Mouse (Mus musculus) kidney, postnatal 0 days (tissue): ENCODE data around the gene Mettl7a2. TPM values are rescaled to one million over a fixed set of nuclear protein-coding genes. Genes with fewer than 3 reads are reported as not detected.

Source experiments
- ATAC-seq: fragments of 200-750 bp; cut with Nextera tagmentation; replicated peaks from 2 replicates; pipeline ENCODE4 v1.8.0; 2017; ENCODE audit warnings: low read depth, moderate number of reproducible peaks, moderate TSS enrichment, moderate library complexity; ENCODE audit not compliant: low FRiP score
- DNase-seq: peaks from one replicate; pipeline ENCODE4 v3.0.0-alpha.2; 2016; ENCODE audit warnings: low spot score
- H3K27ac ChIP-seq: fragments of 300-500 bp; sonication (generic); 2 replicates; pipeline ENCODE4 v1.5.1; 2014; ENCODE audit warnings: mild to moderate bottlenecking
- H3K27me3 ChIP-seq: fragments of 300-500 bp; sonication (generic); 2 replicates; pipeline ENCODE4 v1.6.1; 2014; ENCODE audit warnings: low read length, mixed read lengths; ENCODE audit not compliant: insufficient read depth
- H3K36me3 ChIP-seq: fragments of 300-500 bp; sonication (generic); 2 replicates; pipeline ENCODE4 v1.6.1; 2014; ENCODE audit warnings: low read length, mixed read lengths; ENCODE audit not compliant: insufficient read depth
- H3K4me1 ChIP-seq: fragments of 300-500 bp; sonication (generic); replicated peaks from 2 replicates; pipeline ENCODE4 v1.6.1; 2014; ENCODE audit warnings: antibody characterized with exemption, low read length, mixed read lengths; ENCODE audit not compliant: insufficient read depth
- H3K4me2 ChIP-seq: fragments of 300-500 bp; sonication (generic); 2 replicates; pipeline ENCODE4 v1.6.1; 2014; ENCODE audit warnings: mild to moderate bottlenecking, low read length, moderate library complexity, mixed read lengths
- H3K4me3 ChIP-seq: fragments of 300-500 bp; sonication (generic); replicated peaks from 2 replicates; pipeline ENCODE4 v1.5.1; 2014; ENCODE audit warnings: low read depth, low read length
- H3K9ac ChIP-seq: fragments of 300-500 bp; sonication (generic); 2 replicates; pipeline ENCODE4 v1.6.1; 2014; ENCODE audit warnings: low read depth, low read length
- H3K9me3 ChIP-seq: fragments of 300-500 bp; sonication (generic); replicated peaks from 2 replicates; pipeline ENCODE4 v1.6.1; 2016; ENCODE audit warnings: low read length, inconsistent platforms, mixed read lengths
- CTCF ChIP-seq: IDR thresholded peaks from 2 replicates; pipeline ENCODE4 v1.5.1; 2016; ENCODE audit warnings: antibody characterized with exemption, low read depth, mild to moderate bottlenecking, moderate library complexity
- WGBS: fragments of 180-500 bp; shearing (Covaris S2); extraction: QIAGEN DNeasy Blood & Tissue Kit; methylation state at CpG from one replicate; pipeline ENCODE4 v1.1.7; 2014; 5-methylcytosine and 5-hydroxymethylcytosine counted together
- polyA plus RNA-seq: library from polyadenylated mRNA; unstranded; fragments of >200 nt; fragmentation: Nextera tagmentation; extraction: Ambion mirVana; gene quantifications from 2 replicates; pipeline ENCODE4 v1.2.1, GENCODE M21; 2015

Mettl7a2 gene
- polyA plus RNA-seq, 1 experiment from 2014 or later = 1.8 TPM

GRCm38 (mm10) chr15:100403318-100404000, 50.5 kb downstream of the Mettl7a2 start:
- no peaks in the 10 kb centered on the region for H3K9me3 ChIP-seq
- H3K4me2 ChIP-seq = no peak overlapping the region
- H3K27ac ChIP-seq = 0 out of 2 replicates have a peak overlapping the region, but pooled peaks have one; percentile 2
- 81% methylated on average over 16 of the region's 16 CpGs for WGBS
- H3K4me1 ChIP-seq = no peaks in the 10 kb centered on the region
- H3K9ac ChIP-seq = no peak overlapping the region
- H3K4me3 ChIP-seq = no peak overlapping the region
- DNase-seq (no peak), ATAC-seq (no peak)
- TF ChIP-seq CTCF = no peak
- H3K27me3 ChIP-seq = no peaks in the 10 kb centered on the region
- peaks cover 63% of the 10 kb centered on the region for H3K36me3 ChIP-seq

DNA sequence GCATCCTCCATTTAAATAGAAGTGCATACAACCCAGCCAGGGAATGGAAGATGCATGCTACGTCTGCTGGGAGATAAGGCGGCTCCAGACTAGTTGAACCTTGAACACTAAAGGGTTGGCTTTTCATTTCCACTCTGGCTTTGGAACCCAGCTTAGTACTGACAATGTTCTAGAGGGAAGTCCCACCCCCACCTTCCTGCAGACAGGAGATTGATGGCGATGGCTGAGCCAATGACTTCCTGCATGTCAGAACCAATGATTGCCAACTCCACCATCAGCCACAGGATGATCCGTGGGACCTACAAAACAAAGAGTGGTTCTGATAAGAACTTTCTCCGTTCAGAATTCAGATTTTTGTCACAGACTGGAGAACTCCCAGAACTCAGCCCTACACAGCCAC, 53.1 kb downstream of the Mettl7a2 start:
- Histone ChIP-seq H3K9ac (no peak overlapping the region), H3K4me1 (0 out of 2 replicates have a peak, but pooled peaks cover 10% of the 10 kb centered on the region), H3K9me3 (no peaks in the 10 kb centered on the region), H3K4me3 (no peak overlapping the region), H3K4me2 (no peak overlapping the region), H3K36me3 (peaks cover 41% of the 10 kb centered on the region), H3K27me3 (no peaks in the 10 kb centered on the region), H3K27ac (no peak overlapping the region; the same call in 1 of the 2 replicates)
- WGBS = 65% methylated on average over 5 of the region's 5 CpGs
- DNase-seq (no peak), ATAC-seq (no peak)
- no peak for TF ChIP-seq CTCF

DNA sequence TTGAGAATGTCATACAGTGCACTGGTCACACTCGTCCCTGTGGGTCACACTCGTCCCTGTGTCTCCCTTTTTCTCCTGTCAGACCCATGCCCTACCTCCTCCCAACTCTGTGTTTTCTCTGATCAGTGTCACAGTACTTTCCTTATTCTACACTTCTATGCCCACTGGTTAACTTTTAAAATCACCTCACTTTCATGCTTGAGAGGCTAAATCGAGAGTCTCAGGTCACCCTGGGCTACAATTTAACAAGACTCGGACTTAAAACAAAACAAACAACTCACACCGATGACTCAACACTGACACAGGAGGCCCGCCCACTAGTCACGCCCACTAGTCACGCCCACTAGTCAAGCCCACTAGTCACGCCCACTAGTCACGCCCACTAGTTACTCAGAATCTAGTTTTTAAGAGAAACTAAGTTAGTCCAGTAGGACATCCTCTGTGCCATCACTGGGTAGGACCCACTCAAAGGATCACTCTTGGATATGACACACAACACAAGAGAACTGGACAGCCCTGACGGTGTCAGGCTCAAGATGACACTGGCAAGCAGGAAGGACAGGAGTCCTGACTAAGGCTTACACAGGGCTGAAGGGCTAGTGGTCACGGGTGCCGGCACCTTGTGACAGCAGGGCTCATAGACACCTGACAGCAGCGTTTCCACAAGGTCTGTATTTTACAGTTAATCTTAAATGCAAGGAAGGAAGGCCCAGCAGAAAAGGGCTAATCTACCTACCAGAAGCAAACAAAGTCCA, 58.1 kb downstream of the Mettl7a2 start:
- peak; percentile 76 for ATAC-seq

More for the DNA sequence above, 58.1 kb downstream of the Mettl7a2 start:
- 40% methylated on average over 14 of the region's 14 CpGs for WGBS
- H3K9ac ChIP-seq = no peak overlapping the region
- peak overlapping the region; percentile 25 for H3K4me2 ChIP-seq
- no peaks in the 10 kb centered on the region for H3K9me3 ChIP-seq
- no peak overlapping the region for H3K4me3 ChIP-seq
- DNase-seq = peak; percentile 74
- no peaks in the 10 kb centered on the region for H3K27me3 ChIP-seq
- H3K36me3 ChIP-seq = peaks cover 8% of the 10 kb centered on the region; the same call in 1 of the 2 replicates
- no peak for TF ChIP-seq CTCF
- H3K4me1 ChIP-seq = 0 out of 2 replicates have a peak, but pooled peaks cover 14% of the 10 kb centered on the region
- peak overlapping the region; percentile 72 for H3K27ac ChIP-seq

Other genes with a start within 250 kb of the Mettl7a2 start
- 30.2 and 33.9 TPM in 2 replicates for gene Atf1, start 125.4 kb upstream of the Mettl7a2 start, polyA plus RNA-seq
- not detected in 2 replicates for gene Tmprss12, start 72.4 kb upstream of the Mettl7a2 start, polyA plus RNA-seq
- gene Mettl7a1, start 49.1 kb upstream of the Mettl7a2 start, polyA plus RNA-seq = 14.3 and 15.0 TPM in 2 replicates
- gene Mettl7a3, start 18.3 kb upstream of the Mettl7a2 start, polyA plus RNA-seq = 0.23 and 0.41 TPM in 2 replicates
- 1.9 and 2.0 TPM in 2 replicates for gene Methig1, start 51 bp upstream of the Mettl7a2 start, polyA plus RNA-seq
- gene Higd1c, start 11.3 kb downstream of the Mettl7a2 start, polyA plus RNA-seq = 0.69 TPM in 1 of 2 replicates, not detected in the other
- gene Gm5475, start 68.9 kb downstream of the Mettl7a2 start, polyA plus RNA-seq = 1.3 and 1.5 TPM in 2 replicates
- 28.1 and 33.2 TPM in 2 replicates for gene Slc11a2, start 71.9 kb downstream of the Mettl7a2 start, polyA plus RNA-seq
- 21.3 and 22.4 TPM in 2 replicates for gene Letmd1, start 115.8 kb downstream of the Mettl7a2 start, polyA plus RNA-seq
- gene Csrnp2, start 142.3 kb downstream of the Mettl7a2 start, polyA plus RNA-seq = 10.4 and 10.9 TPM in 2 replicates
- 28.6 and 29.1 TPM in 2 replicates for gene Tfcp2, start 198.8 kb downstream of the Mettl7a2 start, polyA plus RNA-seq
- 9.5 and 9.7 TPM in 2 replicates for gene Pou6f1, start 246.8 kb downstream of the Mettl7a2 start, polyA plus RNA-seq